Mouse (Mus musculus) myocyte (in vitro differentiated cells): ENCODE measurements around the gene Atp11a.

Experiments used
- E2F4 ChIP-seq: IDR thresholded peaks from one replicate; pipeline ENCODE4 v1.6.1; 2011; ENCODE audit warnings: mild to moderate bottlenecking, control low read depth, moderate library complexity; ENCODE audit not compliant: insufficient read depth
- POLR2A ChIP-seq: IDR thresholded peaks from one replicate; pipeline ENCODE4 v1.6.1; 2011; ENCODE audit warnings: low read depth, mild to moderate bottlenecking, control low read depth, moderate library complexity; ENCODE audit not compliant: insufficient read length
- POLR2AphosphoS2 ChIP-seq: IDR thresholded peaks from one replicate; pipeline ENCODE4 v1.6.1; 2011; ENCODE audit warnings: low read depth, control low read depth; ENCODE audit not compliant: insufficient read length

DNA sequence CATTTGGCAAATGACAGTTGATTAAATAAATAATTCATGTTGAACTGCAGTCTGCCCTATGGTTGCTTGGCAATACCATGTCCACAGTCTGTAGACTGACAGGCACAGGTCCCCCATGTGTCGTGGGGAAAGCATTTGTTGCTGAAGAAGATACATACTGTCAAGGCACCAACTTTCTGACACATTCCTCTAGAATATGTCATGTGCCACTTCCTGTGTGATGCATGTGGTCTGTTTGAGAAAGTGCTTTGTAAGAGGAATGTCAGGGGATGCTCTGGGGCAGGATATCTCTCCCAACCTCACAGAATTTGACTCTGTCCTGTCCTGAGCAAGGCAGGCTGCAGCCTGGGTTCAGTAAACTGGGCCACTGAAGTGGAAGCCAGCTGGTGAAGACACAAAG is 72.6 kb downstream of the Atp11a start:
- TF ChIP-seq POLR2A: no peak
- TF ChIP-seq E2F4: no peak
- no peak for TF ChIP-seq POLR2AphosphoS2
